Mouse (Mus musculus): Measurements from ENCODE around the gene Ier2. TPM values are rescaled to one million over a fixed set of nuclear protein-coding genes. Genes with fewer than 3 reads are reported as not detected.

The Ier2 gene
- polyA plus RNA-seq, 1 experiment: 75.7 TPM

DNA sequence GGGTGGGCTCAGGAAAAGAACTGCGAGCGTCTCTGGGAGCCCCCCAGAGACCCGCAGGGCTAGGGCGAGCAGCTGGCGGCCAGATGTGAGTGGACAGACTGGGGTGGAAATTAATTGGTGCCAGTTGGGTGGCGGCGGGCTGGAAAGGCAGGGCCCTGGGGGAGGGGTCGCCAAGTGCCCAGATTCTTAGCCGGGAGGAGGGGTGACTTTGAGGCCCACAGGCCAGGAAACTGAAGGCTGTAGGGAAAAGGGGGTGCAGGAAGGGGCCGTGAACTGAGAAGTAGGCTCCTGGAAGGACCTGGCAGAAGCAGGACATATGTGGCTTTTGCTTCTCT, 6.5 kb downstream of the Ier2 start:
- peaks cover 8% of the 10 kb centered on the region for H3K79me2 ChIP-seq (ENCODE audit: control insufficient read depth, insufficient read depth)
- no peak overlapping the region for H3ac ChIP-seq (ENCODE audit: control insufficient read depth, insufficient read length)
- no peak overlapping the region for H3K4me3 ChIP-seq
- H3K36me3 ChIP-seq (ENCODE audit: control insufficient read depth, insufficient read depth): no peaks in the 10 kb centered on the region
- H3K4me2 ChIP-seq (ENCODE audit: low read depth): peak overlapping the region; percentile 82
- H3K27me3 ChIP-seq (ENCODE audit: control insufficient read depth, insufficient read depth, insufficient read length): no peaks in the 10 kb centered on the region
- TF ChIP-seq MYOG (IDR thresholded peaks at IDR 0.05; ENCODE audit: control insufficient read depth in 1 of 3, insufficient read depth in 1 of 3, insufficient read length in 2 of 3, low read depth in 2 of 3) (no peak), POLR2A (IDR thresholded peaks at IDR 0.05; ENCODE audit: insufficient read length, low read depth) (no peak), REST (IDR thresholded peaks at IDR 0.05; ENCODE audit: insufficient read depth, insufficient read length) (no peak), SRF (IDR thresholded peaks at IDR 0.05; ENCODE audit: control insufficient read depth, insufficient read length, low read depth) (no peak), CEBPB (IDR thresholded peaks at IDR 0.05; ENCODE audit: insufficient read depth, poor library complexity, severe bottlenecking) (no peak), TCF12 (IDR thresholded peaks at IDR 0.05; ENCODE audit: insufficient read depth, poor library complexity, severe bottlenecking) (no peak), E2F4 (IDR thresholded peaks at IDR 0.05; ENCODE audit: insufficient read depth) (no peak), MAX (IDR thresholded peaks at IDR 0.05; ENCODE audit: low read depth) (no peak), TCF3 (IDR thresholded peaks at IDR 0.05; ENCODE audit: insufficient read length, low read depth) (no peak), POLR2AphosphoS2 (IDR thresholded peaks at IDR 0.05; ENCODE audit: insufficient read length, low read depth) (no peak), MYOD1 (IDR thresholded peaks at IDR 0.05; ENCODE audit: control insufficient read depth in 1 of 3, insufficient read length in 2 of 3, low read depth in 2 of 3) (no peak)

DNA sequence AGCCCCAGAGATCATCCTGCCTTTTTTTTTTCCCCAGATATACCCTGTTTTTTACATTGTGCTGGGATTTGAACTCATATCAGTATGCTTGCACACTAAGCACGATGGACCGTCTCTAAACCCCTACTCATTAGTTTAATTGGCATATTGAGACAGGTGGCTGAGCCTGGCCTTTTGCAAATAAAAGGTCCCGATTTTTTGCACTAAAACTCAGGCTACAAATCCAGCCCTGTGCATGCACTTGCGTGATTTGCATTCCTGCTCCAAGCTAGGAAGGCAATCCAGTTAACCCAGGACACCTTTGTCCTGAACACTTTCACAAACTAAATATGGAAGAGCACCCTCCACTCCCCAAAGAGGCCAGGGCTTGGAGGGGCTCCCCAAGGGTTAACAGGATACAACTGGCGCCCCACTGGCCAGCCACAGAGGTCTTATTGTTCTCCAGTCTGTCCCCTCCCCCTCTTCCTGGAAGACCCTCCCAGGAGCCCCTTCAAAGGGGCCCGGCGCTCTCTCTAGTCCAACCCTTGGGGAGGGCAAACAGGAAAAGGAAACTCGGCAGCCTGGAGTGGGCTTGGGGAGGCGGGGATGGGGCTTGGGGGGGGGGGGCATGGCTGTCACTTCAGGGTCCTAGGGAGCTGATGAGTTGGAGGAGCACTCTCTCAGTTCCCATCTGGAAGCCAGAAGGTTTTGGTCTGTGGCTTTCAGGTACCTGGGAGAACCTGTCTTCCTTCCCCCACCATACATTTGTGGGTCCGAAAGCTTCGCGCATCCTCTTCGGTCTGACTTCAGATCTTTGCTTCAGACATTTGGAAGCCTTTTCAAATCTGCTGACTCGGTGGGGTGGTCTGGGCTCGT, 7.1 kb downstream of the Ier2 start:
- Histone ChIP-seq H3K27me3 (ENCODE audit: control insufficient read depth, insufficient read depth, insufficient read length) (no peaks in the 10 kb centered on the region), H3K4me3 (no peak overlapping the region), H3K36me3 (ENCODE audit: control insufficient read depth, insufficient read depth) (no peaks in the 10 kb centered on the region), H3K4me2 (ENCODE audit: low read depth) (no peak overlapping the region), H3K79me2 (ENCODE audit: control insufficient read depth, insufficient read depth) (peaks cover 2% of the 10 kb centered on the region), H3ac (ENCODE audit: control insufficient read depth, insufficient read length) (no peak overlapping the region)
- TF ChIP-seq POLR2A (IDR thresholded peaks at IDR 0.05; ENCODE audit: insufficient read length, low read depth) (no peak), TCF3 (IDR thresholded peaks at IDR 0.05; ENCODE audit: insufficient read length, low read depth) (no peak), TCF12 (IDR thresholded peaks at IDR 0.05; ENCODE audit: insufficient read depth, poor library complexity, severe bottlenecking) (no peak), POLR2AphosphoS2 (IDR thresholded peaks at IDR 0.05; ENCODE audit: insufficient read length, low read depth) (no peak), MYOD1 (IDR thresholded peaks at IDR 0.05; ENCODE audit: control insufficient read depth in 1 of 3, insufficient read length in 2 of 3, low read depth in 2 of 3) (no peak), CEBPB (IDR thresholded peaks at IDR 0.05; ENCODE audit: insufficient read depth, poor library complexity, severe bottlenecking) (no peak), MAX (IDR thresholded peaks at IDR 0.05; ENCODE audit: low read depth) (no peak), USF1 (IDR thresholded peaks at IDR 0.05; ENCODE audit: low read depth) (no peak), REST (IDR thresholded peaks at IDR 0.05; ENCODE audit: insufficient read depth, insufficient read length) (no peak), SRF (IDR thresholded peaks at IDR 0.05; ENCODE audit: control insufficient read depth, insufficient read length, low read depth) (no peak), E2F4 (IDR thresholded peaks at IDR 0.05; ENCODE audit: insufficient read depth) (no peak), MYOG (IDR thresholded peaks at IDR 0.05; ENCODE audit: control insufficient read depth in 1 of 3, insufficient read depth in 1 of 3, insufficient read length in 2 of 3, low read depth in 2 of 3) (no peak)

DNA sequence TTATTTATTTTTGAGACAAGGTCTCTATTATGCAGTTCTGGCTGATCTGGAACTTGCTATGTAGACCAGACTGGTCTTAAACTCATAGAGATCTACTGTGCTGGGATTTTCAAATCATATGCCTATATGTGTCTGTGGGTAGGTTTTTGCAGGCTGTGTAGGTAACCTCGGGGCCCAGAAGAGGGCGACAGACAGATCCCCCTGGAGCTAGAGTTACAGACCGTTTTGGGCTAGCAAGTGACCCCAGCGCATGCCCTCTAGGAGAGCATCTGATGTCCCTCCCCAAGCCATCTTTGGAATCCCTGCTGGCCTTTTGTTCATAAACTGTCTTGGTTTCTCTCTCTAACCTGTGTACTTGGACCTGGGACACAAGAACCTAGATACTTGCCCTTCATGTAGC, 8.1 kb downstream of the Ier2 start:
- H3K4me2 ChIP-seq (ENCODE audit: low read depth): no peak overlapping the region
- no peaks in the 10 kb centered on the region for H3K79me2 ChIP-seq (ENCODE audit: control insufficient read depth, insufficient read depth)
- no peaks in the 10 kb centered on the region for H3K36me3 ChIP-seq (ENCODE audit: control insufficient read depth, insufficient read depth)
- H3K27me3 ChIP-seq (ENCODE audit: control insufficient read depth, insufficient read depth, insufficient read length): no peaks in the 10 kb centered on the region
- TF ChIP-seq TCF3 (IDR thresholded peaks at IDR 0.05; ENCODE audit: insufficient read length, low read depth) (no peak), REST (IDR thresholded peaks at IDR 0.05; ENCODE audit: insufficient read depth, insufficient read length) (no peak), POLR2AphosphoS2 (IDR thresholded peaks at IDR 0.05; ENCODE audit: insufficient read length, low read depth) (no peak), MYOG (IDR thresholded peaks at IDR 0.05; ENCODE audit: control insufficient read depth in 1 of 3, insufficient read depth in 1 of 3, insufficient read length in 2 of 3, low read depth in 2 of 3) (no peak), MYOD1 (IDR thresholded peaks at IDR 0.05; ENCODE audit: control insufficient read depth in 1 of 3, insufficient read length in 2 of 3, low read depth in 2 of 3) (no peak), USF1 (IDR thresholded peaks at IDR 0.05; ENCODE audit: low read depth) (no peak), MAX (IDR thresholded peaks at IDR 0.05; ENCODE audit: low read depth) (no peak), E2F4 (IDR thresholded peaks at IDR 0.05; ENCODE audit: insufficient read depth) (no peak), TCF12 (IDR thresholded peaks at IDR 0.05; ENCODE audit: insufficient read depth, poor library complexity, severe bottlenecking) (no peak), POLR2A (IDR thresholded peaks at IDR 0.05; ENCODE audit: insufficient read length, low read depth) (no peak), SRF (IDR thresholded peaks at IDR 0.05; ENCODE audit: control insufficient read depth, insufficient read length, low read depth) (no peak), CEBPB (IDR thresholded peaks at IDR 0.05; ENCODE audit: insufficient read depth, poor library complexity, severe bottlenecking) (no peak)
- no peak overlapping the region for H3K4me3 ChIP-seq
- H3ac ChIP-seq (ENCODE audit: control insufficient read depth, insufficient read length): no peak overlapping the region

DNA sequence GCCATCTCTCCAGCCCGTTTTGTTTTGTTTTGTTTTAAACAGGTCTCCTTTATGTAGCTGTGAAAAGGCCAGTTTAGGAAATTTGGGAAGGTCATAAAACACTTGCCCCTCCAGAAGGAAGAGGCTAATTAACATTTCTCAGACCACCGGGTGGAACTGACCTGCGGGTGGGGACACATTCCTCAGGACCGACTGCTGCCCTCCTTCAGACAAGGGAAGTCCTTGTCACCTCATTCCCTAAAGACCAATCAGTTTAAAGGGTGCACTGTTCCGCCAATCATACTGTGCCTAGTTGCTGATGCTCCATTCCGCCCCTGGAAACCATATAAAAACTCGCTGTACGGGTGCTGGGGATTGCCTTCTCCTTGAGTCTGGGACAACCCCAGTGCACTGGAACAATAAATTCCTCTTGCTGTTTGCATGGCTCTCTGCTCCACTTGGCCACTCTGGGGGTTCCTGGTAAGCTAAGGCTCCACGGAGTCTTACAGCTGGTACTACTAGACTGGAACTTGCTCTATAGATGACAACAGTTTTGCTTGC, 9.5 kb downstream of the Ier2 start:
- Histone ChIP-seq H3K4me2 (ENCODE audit: low read depth) (no peak overlapping the region), H3ac (ENCODE audit: control insufficient read depth, insufficient read length) (no peak overlapping the region), H3K4me3 (no peak overlapping the region), H3K36me3 (ENCODE audit: control insufficient read depth, insufficient read depth) (no peaks in the 10 kb centered on the region), H3K27me3 (ENCODE audit: control insufficient read depth, insufficient read depth, insufficient read length) (no peaks in the 10 kb centered on the region), H3K79me2 (ENCODE audit: control insufficient read depth, insufficient read depth) (no peaks in the 10 kb centered on the region)
- TF ChIP-seq SRF (IDR thresholded peaks at IDR 0.05; ENCODE audit: control insufficient read depth, insufficient read length, low read depth) (no peak), USF1 (IDR thresholded peaks at IDR 0.05; ENCODE audit: low read depth) (no peak), E2F4 (IDR thresholded peaks at IDR 0.05; ENCODE audit: insufficient read depth) (no peak), MYOG (IDR thresholded peaks at IDR 0.05; ENCODE audit: control insufficient read depth in 1 of 3, insufficient read depth in 1 of 3, insufficient read length in 2 of 3, low read depth in 2 of 3) (no peak), POLR2A (IDR thresholded peaks at IDR 0.05; ENCODE audit: insufficient read length, low read depth) (no peak), CEBPB (IDR thresholded peaks at IDR 0.05; ENCODE audit: insufficient read depth, poor library complexity, severe bottlenecking) (no peak), MAX (IDR thresholded peaks at IDR 0.05; ENCODE audit: low read depth) (no peak), POLR2AphosphoS2 (IDR thresholded peaks at IDR 0.05; ENCODE audit: insufficient read length, low read depth) (no peak), TCF3 (IDR thresholded peaks at IDR 0.05; ENCODE audit: insufficient read length, low read depth) (no peak), REST (IDR thresholded peaks at IDR 0.05; ENCODE audit: insufficient read depth, insufficient read length) (no peak), MYOD1 (IDR thresholded peaks at IDR 0.05; ENCODE audit: control insufficient read depth in 1 of 3, insufficient read length in 2 of 3, low read depth in 2 of 3) (no peak), TCF12 (IDR thresholded peaks at IDR 0.05; ENCODE audit: insufficient read depth, poor library complexity, severe bottlenecking) (no peak)

Data from myocyte (in vitro differentiated cells).